Mouse (Mus musculus) large intestine, adult 2 months (tissue): ENCODE data around the gene Olfr877. TPM values are rescaled to one million over a fixed set of nuclear protein-coding genes. Genes with fewer than 3 reads are reported as not detected.

Experiments used
- DNase-seq: peaks from one replicate; pipeline ENCODE4 v3.0.0-alpha.2; 2012; ENCODE audit warnings: low read depth, low spot score
- WGBS: fragments of 180-500 bp; shearing (Covaris S2); methylation state at CpG from one replicate; pipeline ENCODE4 v1.1.7; 2018; 5-methylcytosine and 5-hydroxymethylcytosine counted together
- polyA plus RNA-seq: library from polyadenylated mRNA; depleted of rRNA; stranded (reverse); fragments of >200 nt; gene quantifications from 2 replicates; pipeline ENCODE4 v1.2.3, GENCODE M21; 2012; rRNA removed

The Olfr877 gene
- not detected in 2 replicates for polyA plus RNA-seq

DNA sequence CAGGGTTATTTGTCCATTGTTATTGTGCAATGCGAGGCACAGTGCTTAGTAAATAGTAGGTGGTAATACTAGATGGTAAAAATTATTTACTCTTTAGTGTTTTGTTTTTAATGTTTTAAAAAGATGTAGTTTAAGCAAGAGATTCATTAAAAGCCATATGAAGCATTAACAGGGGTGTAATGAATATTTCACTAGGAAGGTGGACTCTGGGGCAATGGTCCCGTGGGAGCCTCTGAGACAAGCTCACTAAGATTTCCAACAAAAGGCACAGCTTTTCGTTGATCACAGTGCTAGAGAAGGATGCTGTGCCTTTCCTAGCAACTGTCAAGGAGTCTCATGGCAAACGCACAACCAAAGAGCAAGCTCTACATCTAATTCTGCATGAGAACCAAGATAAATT, at the start of gene Olfr877:
Gene Olfr877, plus strand, starts transcription at position 301 of the 400 bp plus-strand sequence.
- 73% methylated on average over 4 of the region's 4 CpGs for WGBS
- DNase-seq: no peak

- DNase-seq: no peak
Observed at GRCm38 (mm10) chr9:37807235-37807634, 46.8 kb upstream of the Olfr877 start.

DNA sequence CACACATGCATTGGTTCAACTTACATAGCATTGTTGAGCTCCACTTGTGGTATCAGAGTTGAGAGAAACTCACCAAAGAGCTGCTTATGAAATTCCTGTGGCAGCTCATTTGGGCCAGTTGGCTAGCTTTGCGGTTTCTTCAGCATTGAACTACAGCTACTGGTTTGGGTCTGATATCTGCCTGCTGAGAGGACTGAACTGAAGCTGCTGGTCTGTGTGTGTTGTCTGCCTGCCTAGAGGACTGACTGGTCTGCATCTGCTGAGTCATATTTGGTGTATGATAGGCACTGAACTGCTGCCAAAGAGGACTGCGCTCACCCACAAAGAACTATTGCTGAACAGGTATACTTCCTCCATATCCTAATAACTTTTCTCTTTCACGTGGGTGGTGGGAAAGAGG, 45.6 kb upstream of the Olfr877 start:
- DNase-seq: no peak
- WGBS: 80% methylated on average over 3 of the region's 3 CpGs

GRCm38 (mm10) chr9:37808976-37809375, 45.1 kb upstream of the Olfr877 start:
- 71% methylated on average over 2 of the region's 2 CpGs for WGBS
- no peak for DNase-seq

DNA sequence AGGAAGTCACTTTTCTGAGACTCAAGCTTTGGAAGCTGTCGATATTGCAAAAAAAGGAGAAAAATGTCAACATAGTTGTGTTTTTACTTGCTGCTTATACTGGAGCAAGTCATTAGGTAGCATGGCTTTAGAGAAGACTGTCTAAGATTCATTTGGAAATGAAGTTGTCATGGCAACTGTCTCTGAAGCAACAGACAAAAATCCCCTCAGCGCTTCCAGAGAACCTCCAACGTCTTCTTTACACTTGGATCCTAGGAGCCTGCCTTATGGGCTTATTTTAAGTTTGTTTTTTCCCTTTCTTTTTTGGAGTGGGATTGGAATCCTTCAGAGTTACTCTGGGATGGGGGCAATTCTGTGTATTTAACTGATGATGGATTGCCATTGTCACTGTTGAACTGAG, 39.4 kb upstream of the Olfr877 start:
- DNase-seq: no peak
- 87% methylated on average over 3 of the region's 3 CpGs for WGBS

GRCm38 (mm10) chr9:37829881-37830280, 24.2 kb upstream of the Olfr877 start:
- no peak for DNase-seq

GRCm38 (mm10) chr9:37833341-37833740, 20.7 kb upstream of the Olfr877 start:
- 40% methylated on average over 1 of the region's 1 CpGs for WGBS
- DNase-seq: no peak

GRCm38 (mm10) chr9:37849267-37849666, 4.8 kb upstream of the Olfr877 start:
- WGBS: 74% methylated on average over 2 of the region's 2 CpGs
- DNase-seq: no peak

DNA sequence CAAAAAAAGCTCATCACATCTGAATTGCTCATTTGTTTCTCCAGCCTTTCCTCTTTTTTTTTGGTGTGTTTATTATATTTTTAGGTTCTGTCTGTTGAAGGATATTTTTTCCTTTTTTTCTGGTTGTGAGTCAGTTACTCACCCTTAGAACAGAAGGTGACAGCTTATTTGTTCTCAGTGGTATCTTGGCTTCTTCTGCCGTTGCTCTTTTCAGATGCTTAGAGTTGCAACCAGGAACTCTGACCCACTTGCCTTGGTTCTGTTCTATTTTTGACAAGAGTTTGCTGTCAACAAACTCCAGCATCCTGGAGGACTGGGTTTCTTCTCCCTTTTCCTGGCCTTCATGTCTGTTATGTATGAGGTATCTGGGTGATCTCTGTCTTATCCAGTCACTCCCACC, 9.3 kb downstream of the Olfr877 start:
- 65% methylated on average over 1 of the region's 1 CpGs for WGBS
- no peak for DNase-seq

DNA sequence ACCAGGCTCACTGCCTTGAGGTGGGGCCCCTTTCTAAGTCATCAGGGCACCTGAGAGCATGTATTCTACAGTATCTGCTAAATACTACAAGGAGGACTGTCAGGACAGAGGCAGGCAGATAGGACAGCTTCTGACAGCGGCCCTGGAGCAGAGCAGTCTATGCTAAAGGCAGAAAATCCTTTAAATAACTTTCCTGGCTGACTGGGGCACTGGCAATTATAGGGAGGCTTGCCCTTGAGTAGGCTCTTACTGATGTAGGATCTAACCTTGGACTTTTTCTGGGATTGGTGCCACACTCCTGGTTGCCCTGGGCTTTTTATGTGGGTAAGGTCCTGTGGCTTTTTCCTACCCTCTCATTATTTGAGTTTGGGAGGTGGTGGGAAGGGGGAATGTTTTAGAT, 16.2 kb downstream of the Olfr877 start:
- no peak for DNase-seq
- 28% methylated on average over 1 of the region's 1 CpGs for WGBS

DNA sequence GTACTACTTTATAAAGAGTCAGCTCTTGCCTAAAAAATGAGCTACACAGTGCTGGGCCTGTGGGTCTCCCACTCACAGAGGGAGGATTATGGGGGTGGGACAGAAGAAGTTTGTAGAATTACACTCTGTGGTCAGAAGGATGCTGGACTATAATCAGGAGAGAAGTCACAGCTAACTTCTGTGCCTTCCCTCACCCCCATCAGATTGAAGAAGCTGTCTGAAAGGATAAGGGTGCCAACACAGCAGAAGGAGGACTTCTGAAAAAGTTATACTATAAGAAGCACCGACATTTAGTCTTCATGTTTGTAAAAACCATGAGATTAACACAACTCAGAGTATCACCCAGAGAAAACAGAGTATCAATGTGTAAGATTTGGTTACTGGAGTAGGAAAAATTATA, 17.0 kb downstream of the Olfr877 start:
- DNase-seq: no peak
- WGBS: 73% methylated on average over 1 of the region's 1 CpGs

DNA sequence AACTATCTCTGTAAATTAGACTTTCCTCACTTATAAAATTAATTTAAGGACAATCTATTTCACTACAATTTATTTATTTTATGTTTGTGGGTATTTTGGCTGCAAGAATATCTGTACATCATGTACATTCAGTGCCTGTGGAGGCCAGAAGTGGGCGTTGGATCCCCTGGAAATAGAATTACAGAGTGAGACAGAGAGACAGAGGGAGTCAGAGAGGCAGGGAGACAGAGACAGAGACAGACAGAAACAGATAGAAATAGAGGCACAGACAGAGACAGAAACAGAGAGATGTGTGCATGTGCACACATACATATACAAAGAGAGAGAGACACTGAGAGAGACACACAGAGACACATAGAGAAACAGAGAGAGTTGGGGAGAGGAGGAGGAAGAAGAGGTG, 17.5 kb downstream of the Olfr877 start:
- no peak for DNase-seq
- WGBS: 25% methylated on average over 1 of the region's 1 CpGs

DNA sequence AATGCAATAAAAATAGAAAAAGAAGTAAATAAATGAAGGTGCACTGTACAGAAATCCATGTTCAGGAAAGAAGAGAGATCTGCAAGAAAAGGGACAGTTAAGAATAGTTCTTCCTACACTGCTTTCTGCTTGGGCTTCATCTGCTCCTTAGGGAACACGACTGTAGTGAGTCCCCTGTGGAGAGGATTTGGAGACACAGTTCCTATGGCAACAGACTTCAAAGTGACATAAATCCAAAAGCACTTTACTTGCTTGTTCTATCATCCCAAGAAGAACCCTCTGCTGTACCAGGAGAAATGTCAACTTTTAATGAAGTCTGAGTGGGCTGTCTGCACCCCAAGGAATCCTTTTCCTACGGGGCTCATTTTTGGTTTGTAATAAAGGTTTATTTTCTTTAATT, 36.9 kb downstream of the Olfr877 start:
- DNase-seq: no peak
- 34% methylated on average over 2 of the region's 2 CpGs for WGBS

DNA sequence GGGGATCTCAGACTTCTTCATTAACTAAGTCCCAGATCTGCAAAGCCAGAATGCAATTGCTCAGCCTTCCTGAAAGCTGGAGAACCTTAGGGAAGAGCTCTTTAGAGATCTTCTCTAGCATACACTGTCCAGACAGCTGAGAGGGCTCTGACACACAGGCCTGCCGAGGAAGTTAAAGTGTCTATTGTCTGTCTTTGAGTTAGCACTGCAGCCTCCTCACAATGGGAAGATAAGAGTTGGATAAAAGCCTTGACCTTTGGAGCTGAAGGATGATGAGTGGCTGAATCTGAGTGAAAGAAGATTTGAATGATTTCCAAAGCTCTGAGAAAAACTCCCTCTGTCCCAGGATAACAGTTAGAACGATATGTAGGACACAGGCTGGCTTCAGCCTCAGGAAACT, 42.6 kb downstream of the Olfr877 start, which contains the start of gene Olfr145:
Gene Olfr145, plus strand, starts transcription at position 64 of the 400 bp plus-strand sequence.
- 40% methylated on average over 2 of the region's 2 CpGs for WGBS
- no peak for DNase-seq

DNA sequence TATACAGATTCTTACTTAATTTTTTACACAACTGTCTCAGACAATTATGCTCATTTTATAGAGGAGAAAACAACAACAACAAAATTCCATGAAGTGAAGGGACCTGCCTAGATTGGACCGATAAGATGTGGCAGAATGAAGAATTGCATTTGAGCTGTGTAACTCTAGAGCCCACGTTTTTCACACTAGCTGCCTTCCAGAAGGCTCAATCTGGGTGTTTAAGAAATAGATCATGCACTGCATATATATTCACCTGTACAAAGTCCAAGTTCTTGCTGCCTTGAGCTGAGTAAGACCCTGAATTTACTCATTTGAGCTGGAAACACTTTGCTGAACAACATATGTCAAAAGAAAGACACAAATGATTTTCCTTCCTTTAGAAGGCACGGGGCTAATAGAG, 51.5 kb downstream of the Olfr877 start:
- DNase-seq: no peak
- 59% methylated on average over 3 of the region's 3 CpGs for WGBS

Other genes with a start within 250 kb of the Olfr877 start
- 0.30 and 0.60 TPM in 2 replicates for gene Spa17, start 240.5 kb upstream of the Olfr877 start, polyA plus RNA-seq
- gene Tbrg1, start 197.0 kb upstream of the Olfr877 start, polyA plus RNA-seq: 80.7 and 81.6 TPM in 2 replicates
- gene Panx3, start 185.0 kb upstream of the Olfr877 start, polyA plus RNA-seq: not detected in 2 replicates
- not detected in 2 replicates for gene Olfr160, start 138.0 kb upstream of the Olfr877 start, polyA plus RNA-seq
- not detected in 2 replicates for gene Olfr874, start 109.2 kb upstream of the Olfr877 start, polyA plus RNA-seq
- not detected in 2 replicates for gene Olfr875, start 82.4 kb upstream of the Olfr877 start, polyA plus RNA-seq
- gene Olfr876, start 51.2 kb upstream of the Olfr877 start, polyA plus RNA-seq: not detected in 2 replicates
- gene Olfr145, start 42.5 kb downstream of the Olfr877 start, polyA plus RNA-seq: not detected in 2 replicates
- not detected in 2 replicates for gene Olfr878, start 63.6 kb downstream of the Olfr877 start, polyA plus RNA-seq
- not detected in 2 replicates for gene Olfr881, start 137.6 kb downstream of the Olfr877 start, polyA plus RNA-seq
- gene Olfr883, start 171.5 kb downstream of the Olfr877 start, polyA plus RNA-seq: not detected in 2 replicates
- gene Olfr884, start 192.3 kb downstream of the Olfr877 start, polyA plus RNA-seq: not detected in 2 replicates
- gene Olfr885, start 207.1 kb downstream of the Olfr877 start, polyA plus RNA-seq: not detected in 2 replicates
- not detected in 2 replicates for gene Olfr887, start 229.8 kb downstream of the Olfr877 start, polyA plus RNA-seq